ENCODE assay signal across 8 mouse cellular contexts in genomic region chr12:52396178-52396841, GRCm38 (mm10).
A peak's percentile ranks its signal among the peaks of the same experiment; 100 is the strongest.
DNase-seq lines count a peak whose midpoint lies in the region; ATAC-seq lines count a peak whose summit lies in the region.

No protein-coding gene starts in this region.

- H3K27me3 ChIP-seq in intestine, embryonic 16.5 days (replicated peaks; ENCODE audit: control insufficient read depth, insufficient read depth, low read length) = no peaks in the 10 kb centered on the region
- H3K27me3 ChIP-seq in intestine, embryonic 15.5 days (replicated peaks) = no peaks in the 10 kb centered on the region
- H3K27me3 ChIP-seq in neural tube, embryonic 15.5 days (replicated peaks) = no peaks in the 10 kb centered on the region

- peaks cover 10% of the 10 kb centered on the region for H3K4me1 ChIP-seq in intestine, embryonic 16.5 days (ENCODE audit: control insufficient read depth, insufficient read depth, low read length)
- H3K4me1 ChIP-seq in intestine, embryonic 15.5 days (replicated peaks) = peaks cover 4% of the 10 kb centered on the region
- H3K4me1 ChIP-seq in neural tube, embryonic 15.5 days = peaks cover 28% of the 10 kb centered on the region

- H3K9me3 ChIP-seq in intestine, embryonic 16.5 days (ENCODE audit: control insufficient read depth, low read length) = no peaks in the 10 kb centered on the region
- no peaks in the 10 kb centered on the region for H3K9me3 ChIP-seq in intestine, embryonic 15.5 days
- H3K9me3 ChIP-seq in neural tube, embryonic 15.5 days (replicated peaks) = no peaks in the 10 kb centered on the region

- intact Hi-C loops in left cerebral cortex, postnatal 36 days (cut with DNase I) = loop anchor here (5.0 to 10.0 kb wide), 2 partner anchors 106 to 238 kb away; partner anchors contain the start of gene Arhgap5

- no peaks in the 10 kb centered on the region for H3K36me3 ChIP-seq in intestine, embryonic 16.5 days (ENCODE audit: control insufficient read depth, insufficient read depth, low read length)
- H3K36me3 ChIP-seq in intestine, embryonic 15.5 days = no peaks in the 10 kb centered on the region
- no peaks in the 10 kb centered on the region for H3K36me3 ChIP-seq in neural tube, embryonic 15.5 days

- H3K4me3 ChIP-seq in intestine, embryonic 16.5 days (ENCODE audit: low read length) = no peak overlapping the region
- no peak overlapping the region for H3K4me3 ChIP-seq in intestine, embryonic 15.5 days (replicated peaks)
- no peak overlapping the region for H3K4me3 ChIP-seq in neural tube, embryonic 15.5 days (replicated peaks)

- peak; percentile 16; the same call in 1 of the 2 replicates for ATAC-seq in intestine, embryonic 16.5 days
- no peak for ATAC-seq in intestine, embryonic 15.5 days
- peak; percentile 30; the same call in 1 of the 2 replicates for ATAC-seq in neural tube, embryonic 15.5 days (ENCODE audit: low FRiP score)

- DNase-seq in cerebellum, adult 11 months = peak; percentile 46
- DNase-seq in frontal cortex, postnatal 36 days (ENCODE audit: low spot score in 2 of 2) = peak; percentile 60 to 64
- DNase-seq in kidney, adult 11 months = peak; percentile 56
- DNase-seq in left cerebral cortex, postnatal 36 days (ENCODE audit: low spot score in 2 of 2) = peak; percentile 57 to 63
- DNase-seq in thymus, postnatal 10 days (ENCODE audit: low spot score in 2 of 2) = no peak

- 54% methylated on average over 14 of the region's 14 CpGs for WGBS in intestine, embryonic 16.5 days
- WGBS in intestine, embryonic 15.5 days = 57% methylated on average over 14 of the region's 14 CpGs
- 48% methylated on average over 14 of the region's 14 CpGs for WGBS in neural tube, embryonic 15.5 days

- no peak overlapping the region for H3K4me2 ChIP-seq in intestine, embryonic 16.5 days (ENCODE audit: low read depth, low read length)
- no peak overlapping the region for H3K4me2 ChIP-seq in intestine, embryonic 15.5 days (replicated peaks)
- no peak overlapping the region for H3K4me2 ChIP-seq in neural tube, embryonic 15.5 days

- no peak overlapping the region for H3K9ac ChIP-seq in intestine, embryonic 16.5 days (ENCODE audit: low read depth, low read length)
- H3K9ac ChIP-seq in intestine, embryonic 15.5 days = no peak overlapping the region
- H3K9ac ChIP-seq in neural tube, embryonic 15.5 days (replicated peaks) = no peak overlapping the region

- no peak overlapping the region for H3K27ac ChIP-seq in intestine, embryonic 16.5 days (ENCODE audit: low read length)
- no peak overlapping the region for H3K27ac ChIP-seq in intestine, embryonic 15.5 days
- H3K27ac ChIP-seq in neural tube, embryonic 15.5 days (replicated peaks) = peak overlapping the region; percentile 15

Comparison
In these comparisons a context has a peak if more than half of its experiments do, and no peak if none do; other contexts are left out.
1. DNase-seq: peak in cerebellum, adult 11 months (single experiment), frontal cortex, postnatal 36 days (2 of 2), kidney, adult 11 months (single experiment) and left cerebral cortex, postnatal 36 days (2 of 2); none in thymus, postnatal 10 days (0 of 2).